Mouse (Mus musculus) cerebellum, adult 2 months (tissue): ENCODE measurements around the gene Fance.

Experiments
- CTCF ChIP-seq: fragments of 200-500 bp; IDR thresholded peaks from 2 replicates; pipeline ENCODE4 v1.5.1; 2011; ENCODE audit warnings: low read depth, mild to moderate bottlenecking, control low read depth, low read length, moderate library complexity, borderline replicate concordance; ENCODE audit not compliant: insufficient read depth
- POLR2A ChIP-seq: fragments of 200-500 bp; IDR thresholded peaks from 2 replicates; pipeline ENCODE4 v1.6.1; 2011; ENCODE audit warnings: low read length, control low read depth, borderline replicate concordance; ENCODE audit not compliant: insufficient read depth

DNA sequence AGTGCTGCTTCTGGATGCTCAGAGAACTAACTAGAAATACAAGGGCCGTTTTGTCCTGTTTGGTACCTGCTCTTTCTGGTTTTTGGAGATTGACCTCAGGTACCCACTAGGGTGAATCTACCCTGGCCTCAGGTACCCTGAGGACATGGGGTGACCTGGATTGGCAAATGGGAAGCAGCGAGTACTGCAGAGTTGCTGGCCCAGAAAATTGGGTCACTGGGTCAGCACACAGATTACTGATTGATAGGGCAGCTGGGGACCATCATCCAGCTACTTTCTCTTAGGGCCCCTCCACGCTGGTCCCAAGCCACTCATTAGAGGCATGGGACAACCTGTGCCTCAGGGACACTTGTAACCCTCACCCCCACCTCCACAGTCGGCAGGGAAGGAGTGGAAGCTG, 34.1 kb upstream of the Fance start:
- TF ChIP-seq CTCF (no peak), POLR2A (no peak)
